Mouse (Mus musculus) MEL (cell line): ENCODE measurements around the gene Hpgd. TPM values are rescaled to one million over a fixed set of nuclear protein-coding genes. Genes with fewer than 3 reads are reported as not detected.

ENCODE experiments used
- DNase-seq: peaks from one replicate; pipeline ENCODE4 v3.0.0; 2011; ENCODE audit warnings: low read depth, low spot score
- H3K27ac ChIP-seq: 2 replicates; pipeline ENCODE4 v1.5.1; 2012; ENCODE audit warnings: low read depth, mild to moderate bottlenecking, control low read depth, low read length, moderate library complexity; ENCODE audit not compliant: control insufficient read depth
- H3K27me3 ChIP-seq, 2 experiments: fragments of 150-350 bp in 1 of 2; sonication (generic) in 1 of 2; 2 replicates each; pipeline ENCODE4 v1.6.1; 2012; ENCODE audit warnings: low read length in 2 of 2, mild to moderate bottlenecking in 2 of 2, improper control_type of control experiment in 1 of 2, moderate library complexity in 1 of 2; ENCODE audit not compliant: insufficient read depth in 2 of 2, control insufficient read depth in 1 of 2
- H3K36me3 ChIP-seq, 2 experiments: 2 replicates each; pipeline ENCODE4 v1.6.1; 2012 to 2014; ENCODE audit warnings: low read length in 2 of 2, improper control_type of control experiment in 1 of 2, inconsistent platforms in 1 of 2, mild to moderate bottlenecking in 1 of 2; ENCODE audit not compliant: insufficient read depth in 2 of 2, control insufficient read depth in 1 of 2
- H3K4me1 ChIP-seq, 2 experiments: fragments of 150-350 bp in 1 of 2; sonication (generic) in 1 of 2; 2 replicates each; pipeline ENCODE4 v1.6.1; 2012; ENCODE audit warnings: low read length in 2 of 2, improper control_type of control experiment in 1 of 2, mild to moderate bottlenecking in 1 of 2; ENCODE audit not compliant: insufficient read depth in 2 of 2, control insufficient read depth in 1 of 2
- H3K4me3 ChIP-seq, 2 experiments: fragments of 150-350 bp in 1 of 2; sonication (generic) in 1 of 2; 2 replicates each; pipeline ENCODE4 v1.5.1; 2012; ENCODE audit warnings: low read depth in 2 of 2, low read length in 2 of 2, mild to moderate bottlenecking in 2 of 2, moderate library complexity in 2 of 2, control low read depth in 1 of 2, improper control_type of control experiment in 1 of 2; ENCODE audit not compliant: control insufficient read depth in 1 of 2, insufficient read depth in 1 of 2
- H3K79me2 ChIP-seq: 2 replicates; pipeline ENCODE4 v1.6.1; 2012; ENCODE audit warnings: mild to moderate bottlenecking, low read length, moderate library complexity; ENCODE audit not compliant: control insufficient read depth, poor library complexity, insufficient read depth
- H3K9ac ChIP-seq: 2 replicates; pipeline ENCODE4 v1.6.1; 2012; ENCODE audit warnings: low read depth, mild to moderate bottlenecking, control low read depth, low read length, moderate library complexity; ENCODE audit not compliant: control insufficient read depth, poor library complexity, severe bottlenecking
- H3K9me3 ChIP-seq: fragments of 150-350 bp; sonication (generic); replicated peaks from 2 replicates; pipeline ENCODE4 v1.6.1; 2012; ENCODE audit warnings: mild to moderate bottlenecking, low read length, improper control_type of control experiment, moderate library complexity; ENCODE audit not compliant: insufficient read depth
- BHLHE40 ChIP-seq: IDR thresholded peaks from 2 replicates; pipeline ENCODE4 v1.6.1; 2012; ENCODE audit warnings: low read depth, mild to moderate bottlenecking, inconsistent platforms, low read length, improper control_type of control experiment, borderline replicate concordance
- GABPA ChIP-seq: IDR thresholded peaks from 2 replicates; pipeline ENCODE4 v1.6.1; 2012; ENCODE audit warnings: low read depth, mild to moderate bottlenecking, inconsistent platforms, low read length, improper control_type of control experiment, moderate library complexity
- GATA1 ChIP-seq: IDR thresholded peaks from 2 replicates; pipeline ENCODE4 v1.6.1; 2011; ENCODE audit warnings: low read depth, low read length, improper control_type of control experiment
- JUND ChIP-seq: IDR thresholded peaks from 2 replicates; pipeline ENCODE4 v1.6.1; 2011; ENCODE audit warnings: low read depth, mild to moderate bottlenecking, improper control_type of control experiment, low read length
- MEF2A ChIP-seq: IDR thresholded peaks from 2 replicates; pipeline ENCODE4 v1.6.1; 2014; ENCODE audit warnings: low read depth, mild to moderate bottlenecking, inconsistent platforms, low read length, improper control_type of control experiment; ENCODE audit not compliant: poor library complexity, insufficient replicate concordance, severe bottlenecking; ENCODE audit errors: extremely low read depth
- POLR2AphosphoS2 ChIP-seq: IDR thresholded peaks from 2 replicates; pipeline ENCODE4 v1.6.1; 2011; ENCODE audit warnings: low read length, improper control_type of control experiment
- POLR2AphosphoS5 ChIP-seq: IDR thresholded peaks from 2 replicates; pipeline ENCODE4 v1.6.1; 2012; ENCODE audit warnings: low read depth, borderline replicate concordance, mild to moderate bottlenecking, inconsistent platforms, low read length, moderate library complexity, mixed read lengths
- RCOR1 ChIP-seq: IDR thresholded peaks from 2 replicates; pipeline ENCODE4 v1.6.1; 2012; ENCODE audit warnings: low read depth, mild to moderate bottlenecking, inconsistent platforms, low read length, improper control_type of control experiment
- SIN3A ChIP-seq: IDR thresholded peaks from 2 replicates; pipeline ENCODE4 v1.6.1; 2012; ENCODE audit warnings: low read length, improper control_type of control experiment, inconsistent platforms
- USF2 ChIP-seq, 2 experiments: IDR thresholded peaks; 2 replicates each; pipeline ENCODE4 v1.6.1; 2011 to 2012; ENCODE audit warnings: improper control_type of control experiment in 2 of 2, low read length in 2 of 2, borderline replicate concordance in 1 of 2, inconsistent platforms in 1 of 2, low read depth in 1 of 2, mild to moderate bottlenecking in 1 of 2; ENCODE audit not compliant: insufficient read depth in 1 of 2
- ZC3H11A ChIP-seq: IDR thresholded peaks from 2 replicates; pipeline ENCODE4 v1.6.1; 2012; ENCODE audit warnings: low read depth, mild to moderate bottlenecking, inconsistent platforms, low read length, improper control_type of control experiment
- ZMIZ1 ChIP-seq: IDR thresholded peaks from 2 replicates; pipeline ENCODE4 v1.6.1; 2012; ENCODE audit warnings: low read depth, mild to moderate bottlenecking, inconsistent platforms, low read length, improper control_type of control experiment, moderate library complexity
- ZNF384 ChIP-seq: IDR thresholded peaks from 2 replicates; pipeline ENCODE4 v1.6.1; 2012; ENCODE audit warnings: low read depth, mild to moderate bottlenecking, inconsistent platforms, low read length, improper control_type of control experiment
- polyA plus RNA-seq, 2 experiments: library from polyadenylated mRNA; stranded (reverse) in 1 of 2; unstranded in 1 of 2; fragments of >175 nt in 1 of 2; fragments of >200 nt in 1 of 2; gene quantifications; 2 replicates each; pipeline versions ENCODE4 v1.2.1 to v1.2.4; 2012; ENCODE audit warnings: low replicate concordance in 2 of 2, low read depth in 1 of 2; ENCODE audit not compliant: insufficient read length in 2 of 2, insufficient read depth in 1 of 2, missing spikeins in 1 of 2
- total RNA-seq: library from RNA; depleted of rRNA; stranded (reverse); fragments of 300-350 nt; gene quantifications from 2 replicates; pipeline ENCODE4 v1.2.3, GENCODE M21; 2012

Gene Hpgd
- total and polyA plus RNA-seq, 3 experiments = not detected

- H3K27ac ChIP-seq = no peak overlapping the region
- no peak overlapping the region for H3K9ac ChIP-seq
- no peaks in the 10 kb centered on the region for H3K9me3 ChIP-seq
- TF ChIP-seq GABPA (no peak), POLR2AphosphoS2 (no peak), GATA1 (no peak)
- TF ChIP-seq, all 39 proteins: peak for 0
- H3K27me3 ChIP-seq = no peaks in the 10 kb centered on the region
- no peak overlapping the region for H3K4me3 ChIP-seq
- no peaks in the 10 kb centered on the region for H3K36me3 ChIP-seq
- no peaks in the 10 kb centered on the region for H3K4me1 ChIP-seq
- DNase-seq = no peak
- H3K79me2 ChIP-seq = no peaks in the 10 kb centered on the region
These were observed 10.2 kb downstream of the Hpgd start for GRCm38 (mm10) chr8:56304595-56304994.

DNA sequence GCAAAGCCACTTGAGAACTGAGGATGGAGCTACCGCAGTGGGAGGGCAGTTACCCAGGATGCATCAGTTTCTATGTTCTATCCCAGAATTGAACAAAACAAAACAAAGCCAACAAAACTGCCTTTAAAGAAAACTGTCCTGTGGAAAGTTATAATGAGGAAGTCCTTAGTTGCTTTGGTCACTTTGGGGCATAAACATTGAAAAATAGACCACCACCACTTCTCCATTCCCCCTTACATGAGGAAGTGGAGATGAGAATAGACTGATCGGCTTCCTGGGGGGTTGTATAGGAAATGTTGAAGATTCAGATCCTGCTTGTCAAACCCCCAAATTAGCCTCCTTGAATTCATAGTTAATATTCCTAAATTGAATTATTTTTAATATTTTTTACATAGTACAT is 19.2 kb downstream of the Hpgd start:
- Histone ChIP-seq H3K27ac (no peak overlapping the region), H3K4me1 (no peaks in the 10 kb centered on the region), H3K27me3 (no peaks in the 10 kb centered on the region), H3K79me2 (no peaks in the 10 kb centered on the region), H3K9me3 (no peaks in the 10 kb centered on the region), H3K9ac (no peak overlapping the region), H3K4me3 (no peak overlapping the region)
- no peak for DNase-seq
- TF ChIP-seq JUND (no peak), MEF2A (no peak), ZNF384 (no peak), SIN3A (no peak), ZC3H11A (no peak), BHLHE40 (no peak), ZMIZ1 (no peak), GATA1 (no peak), POLR2AphosphoS5 (no peak), RCOR1 (no peak)
- TF ChIP-seq, all 39 proteins: peak for 0
- H3K36me3 ChIP-seq = no peaks in the 10 kb centered on the region

DNA sequence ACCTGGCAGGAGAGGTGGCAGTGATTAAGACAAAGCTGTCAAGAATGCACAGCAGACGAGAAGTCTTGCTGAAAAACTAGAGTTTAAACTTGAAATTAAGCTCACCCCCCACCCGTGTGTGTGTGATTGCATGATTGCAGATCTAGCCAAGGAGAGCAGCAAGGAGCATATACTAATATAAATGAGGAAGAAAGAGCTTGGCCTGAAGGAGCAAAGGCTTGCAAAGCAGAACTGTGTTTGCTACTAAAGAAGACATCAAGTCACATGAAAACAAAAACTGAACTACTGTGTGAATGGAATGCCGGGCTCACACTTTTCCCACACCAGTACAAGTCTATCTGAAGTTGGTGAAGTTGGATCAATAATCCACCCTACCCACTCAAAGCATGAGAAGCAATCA is 20.8 kb downstream of the Hpgd start:
- H3K4me3 ChIP-seq = no peak overlapping the region
- H3K27ac ChIP-seq = no peak overlapping the region
- TF ChIP-seq POLR2AphosphoS2 (no peak), USF2 (IDR thresholded peaks at IDR 0.05; ENCODE audit: borderline replicate concordance in 1 of 2, insufficient read depth in 1 of 2, low read depth in 1 of 2, low read length in 2 of 2) (no peak)
- no peaks in the 10 kb centered on the region for H3K9me3 ChIP-seq
- no peaks in the 10 kb centered on the region for H3K4me1 ChIP-seq
- no peaks in the 10 kb centered on the region for H3K36me3 ChIP-seq
- H3K79me2 ChIP-seq = no peaks in the 10 kb centered on the region
- no peak for DNase-seq
- no peaks in the 10 kb centered on the region for H3K27me3 ChIP-seq
- no peak overlapping the region for H3K9ac ChIP-seq
